Mouse (Mus musculus) lung, postnatal 0 days (tissue): ENCODE measurements at regions not wholly inside any gene's neighbourhood (a gene's known extent, or its start where the extent isn't known, plus 50 kb on each side); places are given as distances from the start of the nearest gene placed in this dataset.

Experiments used
- ATAC-seq: fragments of 200-750 bp; cut with Nextera tagmentation; 2 replicates; pipeline ENCODE4 v1.8.0; 2017; ENCODE audit warnings: moderate library complexity
- DNase-seq: peaks from one replicate; pipeline ENCODE4 v3.0.0-alpha.2; 2016; ENCODE audit warnings: low spot score
- H3K27ac ChIP-seq: fragments of 300-500 bp; sonication (generic); 2 replicates; pipeline ENCODE4 v1.5.1; 2014; ENCODE audit warnings: antibody characterized with exemption, mild to moderate bottlenecking, low read length, mixed read lengths
- H3K27me3 ChIP-seq: fragments of 300-500 bp; sonication (generic); replicated peaks from 2 replicates; pipeline ENCODE4 v1.6.1; 2014; ENCODE audit warnings: low read length, mixed read lengths; ENCODE audit not compliant: insufficient read depth
- H3K36me3 ChIP-seq: fragments of 300-500 bp; sonication (generic); 2 replicates; pipeline ENCODE4 v1.6.1; 2014; ENCODE audit warnings: low read length, mixed read lengths; ENCODE audit not compliant: insufficient read depth
- H3K4me1 ChIP-seq: fragments of 300-500 bp; sonication (generic); 2 replicates; pipeline ENCODE4 v1.6.1; 2014; ENCODE audit warnings: antibody characterized with exemption, low read depth, low read length, mixed read lengths; ENCODE audit not compliant: insufficient read depth
- H3K4me2 ChIP-seq: fragments of 300-500 bp; sonication (generic); replicated peaks from 2 replicates; pipeline ENCODE4 v1.6.1; 2014; ENCODE audit warnings: low read depth, mild to moderate bottlenecking, low read length, moderate library complexity, mixed read lengths
- H3K4me3 ChIP-seq: fragments of 300-500 bp; sonication (generic); 2 replicates; pipeline ENCODE4 v1.5.1; 2014; ENCODE audit warnings: low read depth, low read length
- H3K9ac ChIP-seq: fragments of 300-500 bp; sonication (generic); replicated peaks from 2 replicates; pipeline ENCODE4 v1.6.1; 2014; ENCODE audit warnings: low read depth, mild to moderate bottlenecking
- H3K9me3 ChIP-seq: fragments of 300-500 bp; sonication (generic); 2 replicates; pipeline ENCODE4 v1.6.1; 2016; ENCODE audit warnings: low read length, mixed read lengths
- CTCF ChIP-seq: IDR thresholded peaks from 2 replicates; pipeline ENCODE4 v1.5.1; 2016; ENCODE audit warnings: antibody characterized with exemption, mild to moderate bottlenecking
- EP300 ChIP-seq: IDR thresholded peaks from 2 replicates; pipeline ENCODE4 v1.6.1; 2016; ENCODE audit warnings: antibody characterized with exemption, mild to moderate bottlenecking, control low read depth
- WGBS: fragments of 180-500 bp; shearing (Covaris S2); extraction: QIAGEN DNeasy Blood & Tissue Kit; methylation state at CpG from one replicate; pipeline ENCODE4 v1.1.7; 2014; 5-methylcytosine and 5-hydroxymethylcytosine counted together

DNA sequence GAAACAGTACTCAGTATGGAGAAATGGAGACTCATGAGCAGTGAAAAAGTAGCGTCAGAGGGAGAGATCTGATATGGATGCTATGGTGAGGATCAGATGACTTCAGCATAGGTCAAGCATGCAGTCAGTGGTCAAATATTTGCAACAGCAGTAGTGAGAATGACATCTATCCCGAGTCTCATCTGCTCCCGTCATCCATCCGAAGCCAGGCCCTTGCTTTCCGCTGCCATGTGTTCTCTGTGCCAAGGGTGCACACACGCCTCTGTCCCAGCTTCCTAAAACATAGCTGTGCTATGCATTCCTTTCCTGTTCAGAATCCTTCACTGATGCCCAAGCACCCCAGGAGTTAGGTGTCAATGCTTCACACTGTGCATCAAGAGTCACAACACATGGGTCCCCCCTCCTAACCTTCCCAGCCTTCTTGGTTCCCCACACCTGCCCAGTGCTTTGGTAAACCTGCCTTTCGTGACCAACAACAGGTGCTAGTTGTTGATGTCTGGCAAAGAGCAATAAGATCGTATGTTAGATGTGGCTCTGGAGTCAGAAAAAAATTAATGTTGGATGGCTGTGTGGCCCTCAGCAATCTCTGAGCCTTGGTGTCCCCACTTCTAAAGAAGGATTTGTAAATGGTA, 85.1 kb upstream of the Bcl6 start:
- WGBS: 75% methylated on average over 8 of the region's 8 CpGs
- ATAC-seq (no peak), DNase-seq (no peak)
- H3K4me3 ChIP-seq: no peak overlapping the region
- no peaks in the 10 kb centered on the region for H3K4me1 ChIP-seq
- no peaks in the 10 kb centered on the region for H3K36me3 ChIP-seq
- H3K4me2 ChIP-seq: no peak overlapping the region
- no peaks in the 10 kb centered on the region for H3K9me3 ChIP-seq
- H3K27me3 ChIP-seq: no peaks in the 10 kb centered on the region
- H3K9ac ChIP-seq: no peak overlapping the region
- TF ChIP-seq CTCF (no peak), EP300 (no peak)
- no peak overlapping the region for H3K27ac ChIP-seq

DNA sequence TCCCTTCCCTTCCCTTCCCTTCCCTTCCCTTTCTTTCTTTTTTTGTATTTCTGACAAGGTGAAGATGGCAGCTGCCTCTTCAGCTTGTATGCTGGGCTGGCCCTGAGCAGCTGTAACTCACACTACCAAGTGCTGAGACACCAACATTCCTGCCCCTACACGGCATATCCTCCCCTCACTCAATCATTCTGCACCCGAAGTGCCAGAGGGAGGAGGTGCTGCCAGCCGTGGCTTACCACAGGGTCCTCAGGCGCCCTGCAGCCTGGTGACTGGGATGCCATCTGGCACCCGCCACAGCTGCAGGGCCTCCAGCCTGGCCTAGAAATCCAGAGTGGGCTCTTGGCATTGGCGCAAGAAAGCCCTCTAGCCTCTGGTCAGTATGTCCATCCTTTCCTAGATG, 84.4 kb upstream of the Bcl6 start:
- Histone ChIP-seq H3K9me3 (no peaks in the 10 kb centered on the region), H3K36me3 (no peaks in the 10 kb centered on the region), H3K4me1 (no peaks in the 10 kb centered on the region; the same call in 1 of the 2 replicates), H3K4me3 (no peak overlapping the region), H3K4me2 (no peak overlapping the region), H3K27me3 (no peaks in the 10 kb centered on the region), H3K9ac (no peak overlapping the region), H3K27ac (no peak overlapping the region)
- DNase-seq (no peak), ATAC-seq (no peak)
- WGBS: 62% methylated on average over 6 of the region's 6 CpGs
- TF ChIP-seq EP300: no peak
- no peak for TF ChIP-seq CTCF

DNA sequence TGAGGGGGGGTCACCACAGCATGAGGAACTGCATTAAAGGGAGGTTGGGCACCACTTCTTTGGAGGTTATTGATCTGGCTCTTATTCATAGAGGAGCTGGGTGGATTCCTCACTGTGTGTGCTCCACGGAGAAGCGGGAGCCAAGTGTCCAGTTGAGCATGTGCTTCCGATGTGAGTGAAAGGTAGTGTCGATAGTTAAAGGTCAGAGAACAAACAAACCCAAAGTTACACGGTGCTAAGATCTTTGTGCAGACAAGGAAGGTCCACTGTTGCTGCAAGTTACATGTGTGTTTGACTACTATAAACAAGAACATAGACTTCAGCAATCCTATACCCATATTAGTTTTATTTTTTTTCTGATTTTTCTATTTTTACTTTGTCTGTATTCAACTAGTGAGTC, 80.8 kb upstream of the Bcl6 start:
- H3K9me3 ChIP-seq: no peaks in the 10 kb centered on the region
- DNase-seq: no peak
- H3K27me3 ChIP-seq: no peaks in the 10 kb centered on the region
- H3K4me3 ChIP-seq: no peak overlapping the region
- TF ChIP-seq EP300: no peak
- TF ChIP-seq CTCF: no peak
- H3K27ac ChIP-seq: no peak overlapping the region
- no peaks in the 10 kb centered on the region; the same call in 1 of the 2 replicates for H3K4me1 ChIP-seq
- no peak overlapping the region for H3K4me2 ChIP-seq
- H3K36me3 ChIP-seq: no peaks in the 10 kb centered on the region
- ATAC-seq: no peak
- WGBS: 62% methylated on average over 5 of the region's 5 CpGs
- H3K9ac ChIP-seq: no peak overlapping the region

DNA sequence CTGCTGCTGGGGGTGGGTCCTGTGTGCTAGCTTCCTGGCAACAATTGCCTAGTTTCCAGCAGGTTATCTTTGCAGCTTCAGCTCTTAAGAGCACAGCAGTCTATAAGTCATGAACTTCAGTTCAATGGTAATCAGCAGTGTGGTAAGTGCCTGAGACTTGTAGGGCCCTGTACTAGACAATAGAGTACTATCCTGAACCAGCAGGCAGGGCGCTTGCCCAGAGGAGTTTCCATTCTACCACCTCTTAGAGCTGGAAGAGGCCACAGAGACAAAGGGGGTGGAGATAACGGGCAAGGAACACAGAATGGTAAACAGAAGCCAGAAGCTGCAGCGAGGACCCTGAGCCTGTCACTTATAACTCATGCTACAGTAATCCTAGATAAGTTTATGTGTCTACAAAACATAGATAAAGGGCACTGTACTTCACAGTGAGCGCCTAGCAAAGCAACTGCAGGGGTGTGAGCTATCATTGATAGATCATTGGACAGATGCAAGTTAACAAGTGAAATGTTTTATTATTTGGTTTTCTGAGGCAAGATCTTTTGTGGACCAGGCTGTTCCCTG, 79.7 kb upstream of the Bcl6 start:
- TF ChIP-seq CTCF: no peak
- TF ChIP-seq EP300: no peak
- H3K4me3 ChIP-seq: no peak overlapping the region
- H3K9ac ChIP-seq: no peak overlapping the region
- no peak overlapping the region for H3K4me2 ChIP-seq
- 34% methylated on average over 4 of the region's 4 CpGs for WGBS
- H3K27ac ChIP-seq: no peak overlapping the region
- DNase-seq (no peak), ATAC-seq (no peak)
- H3K36me3 ChIP-seq: no peaks in the 10 kb centered on the region
- no peaks in the 10 kb centered on the region for H3K9me3 ChIP-seq
- no peaks in the 10 kb centered on the region for H3K27me3 ChIP-seq
- H3K4me1 ChIP-seq: no peaks in the 10 kb centered on the region; the same call in 1 of the 2 replicates

DNA sequence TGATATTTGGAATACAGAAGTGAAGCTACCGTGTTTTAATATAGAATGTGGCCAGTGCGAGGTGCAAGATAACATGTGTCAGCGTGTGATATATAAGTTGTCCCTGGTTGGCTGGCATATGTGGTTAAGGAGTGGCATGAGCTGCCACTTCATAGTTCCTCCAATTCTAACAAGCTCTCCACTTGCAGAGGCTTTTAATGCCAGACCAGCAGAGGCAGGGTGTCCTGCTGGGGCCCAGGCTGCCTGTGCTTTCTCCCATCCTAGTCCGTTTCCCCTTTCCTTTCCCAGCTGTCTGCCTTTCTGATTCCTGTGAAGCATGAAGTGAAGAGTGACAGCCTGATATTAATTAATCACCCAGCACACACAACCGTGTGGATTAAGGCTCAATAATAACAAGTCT, 73.7 kb upstream of the Bcl6 start:
- Histone ChIP-seq H3K4me3 (no peak overlapping the region), H3K4me1 (peaks cover 8% of the 10 kb centered on the region; the same call in 1 of the 2 replicates), H3K27me3 (no peaks in the 10 kb centered on the region), H3K9ac (no peak overlapping the region), H3K27ac (no peak overlapping the region), H3K36me3 (no peaks in the 10 kb centered on the region), H3K9me3 (no peaks in the 10 kb centered on the region), H3K4me2 (no peak overlapping the region)
- ATAC-seq (no peak), DNase-seq (no peak)
- WGBS: 45% methylated on average over 5 of the region's 5 CpGs
- TF ChIP-seq EP300 (no peak), CTCF (no peak)

DNA sequence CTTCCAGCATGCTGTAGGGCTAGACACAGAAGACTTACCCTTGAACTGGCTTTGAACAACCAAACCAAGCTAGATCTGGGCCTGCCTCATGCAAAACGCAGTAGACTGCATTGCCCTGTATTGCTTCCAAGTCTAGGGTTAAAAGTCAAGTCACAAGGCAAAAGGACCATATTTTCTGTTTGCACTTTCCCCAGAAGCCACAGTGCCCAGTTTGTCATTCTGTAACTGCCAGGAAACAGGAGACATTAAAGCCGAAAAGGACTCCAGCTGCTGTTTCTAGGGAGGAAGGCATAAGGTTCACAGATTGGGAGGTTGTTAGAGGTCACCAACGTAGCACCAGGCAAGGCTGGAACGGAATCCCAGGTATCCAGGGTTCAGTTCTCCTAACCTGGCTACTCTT, 72.8 kb upstream of the Bcl6 start:
- Histone ChIP-seq H3K4me2 (no peak overlapping the region), H3K27me3 (no peaks in the 10 kb centered on the region), H3K4me1 (peaks cover 8% of the 10 kb centered on the region; the same call in 1 of the 2 replicates), H3K36me3 (no peaks in the 10 kb centered on the region), H3K9me3 (no peaks in the 10 kb centered on the region), H3K9ac (no peak overlapping the region), H3K4me3 (no peak overlapping the region), H3K27ac (no peak overlapping the region)
- DNase-seq (no peak), ATAC-seq (no peak)
- 55% methylated on average over 4 of the region's 4 CpGs for WGBS
- TF ChIP-seq EP300 (no peak), CTCF (no peak)
